Mouse (Mus musculus) ovary, postnatal 14 days (tissue): Measurements from ENCODE around the gene Rims4.
A peak's percentile ranks its signal among the peaks of the same experiment; 100 is the strongest.

ENCODE experiments used
- DNase-seq: peaks from one replicate; pipeline ENCODE4 v3.0.0; 2022; ENCODE audit warnings: low spot score

Rims4 gene

GRCm38 (mm10) chr2:163909604-163910003, 8.9 kb downstream of the Rims4 start:
- no peak for DNase-seq

GRCm38 (mm10) chr2:163907131-163907530, 11.4 kb downstream of the Rims4 start:
- no peak for DNase-seq

- no peak for DNase-seq
Measured at GRCm38 (mm10) chr2:163904323-163904722, 14.2 kb downstream of the Rims4 start.

- DNase-seq: no peak
Measured at GRCm38 (mm10) chr2:163903461-163903860, 15.0 kb downstream of the Rims4 start.

- DNase-seq: no peak
Measured at GRCm38 (mm10) chr2:163902448-163902847, 16.0 kb downstream of the Rims4 start.

GRCm38 (mm10) chr2:163901043-163901442, 17.4 kb downstream of the Rims4 start:
- no peak for DNase-seq

- DNase-seq: no peak
Measured at GRCm38 (mm10) chr2:163899910-163900411, 18.5 kb downstream of the Rims4 start.

GRCm38 (mm10) chr2:163897988-163898535, 20.4 kb downstream of the Rims4 start:
- no peak for DNase-seq

- DNase-seq: no peak
Measured at GRCm38 (mm10) chr2:163897026-163897425, 21.5 kb downstream of the Rims4 start.

- no peak for DNase-seq
Measured at GRCm38 (mm10) chr2:163895156-163895555, 23.3 kb downstream of the Rims4 start.

- no peak for DNase-seq
Measured at GRCm38 (mm10) chr2:163893446-163894370, 24.8 kb downstream of the Rims4 start.

- DNase-seq: no peak
Measured at GRCm38 (mm10) chr2:163891271-163891670, 27.2 kb downstream of the Rims4 start.

GRCm38 (mm10) chr2:163890586-163890985, 27.9 kb downstream of the Rims4 start:
- DNase-seq: no peak

GRCm38 (mm10) chr2:163889411-163889810, 29.1 kb downstream of the Rims4 start:
- DNase-seq: peak; percentile 34

- DNase-seq: no peak
Measured at GRCm38 (mm10) chr2:163882859-163883652, 35.4 kb downstream of the Rims4 start.

GRCm38 (mm10) chr2:163880891-163881290, 37.6 kb downstream of the Rims4 start:
- peak; percentile 7 for DNase-seq

GRCm38 (mm10) chr2:163876830-163877498, 41.5 kb downstream of the Rims4 start:
- DNase-seq: no peak

- DNase-seq: no peak
Measured at GRCm38 (mm10) chr2:163875484-163875883, 43.0 kb downstream of the Rims4 start.

GRCm38 (mm10) chr2:163874877-163875276, 43.6 kb downstream of the Rims4 start:
- no peak for DNase-seq

GRCm38 (mm10) chr2:163871906-163872305, 46.6 kb downstream of the Rims4 start:
- no peak for DNase-seq

GRCm38 (mm10) chr2:163871266-163871665, 47.2 kb downstream of the Rims4 start:
- no peak for DNase-seq

- DNase-seq: no peak
Measured at GRCm38 (mm10) chr2:163869783-163870182, 48.7 kb downstream of the Rims4 start.
